Mouse (Mus musculus) kidney, adult 18-20 months (tissue): ENCODE results near the gene Dnajb12.
"Not testable (repeated sequence)": the region's sequence is repeated elsewhere in the genome, so short reads cannot be mapped to it uniquely, and the experiment has no call there.

Experiments
- DNase-seq: peaks from one replicate; pipeline ENCODE4 v3.0.0; 2021

Dnajb12 gene

DNA sequence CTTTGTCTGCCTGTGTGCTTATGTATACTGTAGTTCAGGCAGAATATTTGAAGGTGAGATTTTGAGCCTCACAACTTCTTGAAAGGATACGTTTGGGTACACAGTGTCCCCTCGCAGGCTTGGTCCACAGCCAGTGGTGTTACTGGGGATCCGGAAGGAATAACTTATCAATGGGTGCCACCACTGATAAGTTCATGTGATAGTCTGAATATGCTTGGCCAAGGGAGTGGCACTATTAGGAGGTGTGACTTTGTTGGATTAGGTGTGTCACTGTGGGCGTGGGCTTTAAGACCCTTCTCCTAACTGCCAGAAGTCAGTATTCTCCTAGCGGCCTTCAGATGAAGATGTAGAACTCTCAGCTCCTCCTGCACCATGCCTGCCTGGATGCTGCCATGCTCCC is 6.2 kb upstream of the Dnajb12 start:
- DNase-seq: no peak

DNA sequence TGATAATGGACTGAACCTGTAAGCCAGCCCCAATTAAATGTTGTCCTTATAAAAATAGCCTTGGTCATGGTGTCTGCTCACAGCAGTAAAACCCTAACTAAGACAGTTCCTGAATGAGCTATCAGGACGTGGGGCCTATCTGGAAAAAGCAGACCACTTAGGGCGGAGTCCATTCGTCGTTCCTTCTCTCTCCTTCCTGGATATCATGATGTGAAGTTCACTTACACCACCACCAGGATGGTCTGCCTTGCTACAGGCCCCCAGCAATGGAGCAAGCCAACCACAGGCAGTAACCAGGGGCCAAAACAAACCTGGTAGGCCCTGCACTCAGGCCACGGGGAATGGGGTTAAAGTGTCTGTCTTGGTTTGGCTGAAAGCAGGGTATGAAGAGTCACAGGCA is 5.7 kb upstream of the Dnajb12 start:
- no peak for DNase-seq

DNA sequence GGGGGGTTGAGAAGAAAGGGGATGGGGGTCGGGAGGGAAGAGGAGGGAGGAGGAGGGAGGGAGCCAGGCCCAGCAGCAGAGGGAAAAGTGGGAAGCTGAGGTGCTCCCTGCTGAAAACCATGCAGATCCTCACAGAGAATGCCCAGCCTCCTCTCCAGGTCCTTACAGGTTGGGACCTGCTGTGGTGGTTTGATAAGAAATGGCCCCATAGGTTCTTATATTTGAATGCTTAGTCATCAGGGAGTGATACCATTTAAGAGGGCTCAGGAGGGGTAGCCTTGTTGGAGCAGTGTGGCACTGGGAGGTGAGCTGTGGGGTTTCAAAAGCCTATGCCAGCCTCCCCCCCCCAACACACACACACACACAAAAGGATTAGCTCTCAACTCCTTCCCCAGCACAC is 4.0 kb upstream of the Dnajb12 start:
- no peak for DNase-seq

DNA sequence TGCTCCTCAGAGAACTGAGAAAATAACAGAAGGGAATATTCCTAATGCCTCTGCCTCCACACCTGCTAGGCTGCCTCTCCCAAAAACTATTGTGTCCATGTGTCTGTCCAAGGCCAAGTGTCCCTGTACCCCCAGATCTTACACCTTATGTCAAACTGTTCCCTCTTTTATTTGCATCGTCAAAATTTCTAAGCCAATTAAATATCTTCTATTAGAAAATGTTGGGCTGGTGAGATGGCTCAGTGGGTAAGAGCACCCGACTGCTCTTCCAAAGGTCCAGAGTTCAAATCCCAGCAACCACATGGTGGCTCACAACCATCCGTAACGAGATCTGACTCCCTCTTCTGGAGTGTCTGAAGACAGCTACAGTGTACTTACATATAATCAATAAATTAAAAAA is 2.7 kb upstream of the Dnajb12 start:
- not testable (repeated sequence) for DNase-seq

DNA sequence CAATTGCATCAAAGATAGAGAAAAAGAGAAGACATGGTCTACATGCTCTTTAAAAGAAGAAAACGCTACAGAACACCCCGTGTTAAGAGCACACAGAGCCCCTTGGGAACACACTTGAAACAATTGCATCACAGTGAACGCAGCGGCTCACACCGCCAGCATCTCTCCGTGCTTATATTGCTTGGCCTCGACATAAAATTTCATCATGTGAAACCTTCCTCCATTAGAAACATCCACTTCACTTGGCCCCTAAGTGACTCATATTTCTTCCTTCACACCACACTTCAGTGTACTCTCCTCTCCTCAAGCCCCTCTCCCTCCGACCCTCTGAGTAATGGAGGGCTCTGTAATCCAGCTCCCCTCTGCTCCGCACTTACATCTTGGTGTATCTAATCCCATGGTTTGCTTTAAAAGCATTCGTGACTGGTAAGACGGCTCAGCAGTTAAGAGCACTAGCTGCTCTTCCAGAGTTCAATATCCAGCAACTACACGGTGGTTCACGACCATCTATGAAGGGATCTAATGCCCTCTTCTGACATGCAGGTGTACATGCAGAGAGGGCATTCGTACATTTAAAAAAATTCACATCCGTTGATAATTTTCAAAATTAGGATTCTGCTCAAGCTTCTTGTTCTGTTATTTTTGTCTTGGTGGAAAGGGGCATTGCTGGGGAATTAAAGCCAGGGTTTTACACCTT is 1.8 kb upstream of the Dnajb12 start:
- DNase-seq: no peak

DNA sequence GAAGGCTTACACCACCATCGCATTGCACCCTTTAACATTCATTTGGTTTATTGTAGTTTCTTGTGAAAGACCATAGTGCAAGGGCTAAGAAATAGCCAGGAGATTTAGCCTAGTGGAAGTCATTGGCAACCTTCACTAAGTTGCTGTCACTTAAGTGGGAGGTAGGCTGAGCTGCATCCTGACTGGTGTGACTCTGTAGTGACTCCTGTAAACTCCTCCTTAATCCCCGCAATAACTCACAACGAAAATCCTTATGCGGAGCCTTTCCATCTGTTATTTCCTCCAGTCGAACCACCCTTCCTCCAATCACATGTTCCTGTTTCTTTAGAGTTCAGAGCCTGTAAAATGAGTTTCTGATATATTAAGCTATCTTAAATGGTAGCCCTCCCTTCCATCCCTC is 533 bp upstream of the Dnajb12 start:
- DNase-seq: no peak

DNA sequence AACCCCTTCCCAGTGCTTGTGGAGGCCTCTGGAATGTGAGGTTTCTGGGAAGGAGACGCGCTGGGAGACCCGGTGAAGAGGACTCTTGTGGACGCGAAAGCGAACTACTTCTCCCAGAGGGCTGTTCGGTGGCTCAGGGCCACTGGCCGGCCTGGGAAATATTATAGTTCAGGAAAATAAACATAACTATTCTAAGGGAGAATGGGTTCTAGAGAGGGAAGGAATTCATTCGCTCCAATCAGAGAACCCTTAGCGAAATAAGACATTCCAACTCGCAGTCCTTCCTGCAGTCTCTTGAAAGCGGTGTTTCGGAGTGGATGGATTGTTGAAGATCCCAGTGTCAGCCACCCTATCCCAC is 652 bp downstream of the Dnajb12 start:
- DNase-seq: no peak

DNA sequence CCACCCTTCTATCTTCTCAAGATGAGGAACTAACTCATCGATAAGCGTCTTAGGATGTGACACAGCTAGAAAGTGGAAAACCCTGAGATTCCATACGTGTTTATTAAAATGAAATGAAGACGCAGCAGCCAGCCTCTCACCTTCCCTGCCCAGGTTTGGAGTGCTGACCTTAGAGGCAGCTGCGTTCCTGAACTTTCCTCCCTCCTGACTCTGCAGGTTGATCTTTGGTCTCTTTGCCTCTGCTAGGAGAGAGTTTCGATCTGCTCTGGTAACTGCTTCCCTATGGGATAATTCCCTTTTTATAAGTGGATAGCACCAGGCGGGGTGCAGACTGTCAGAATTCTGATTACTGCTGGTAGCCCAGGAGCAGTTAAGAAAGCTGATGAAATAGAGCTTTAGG is 1.5 kb downstream of the Dnajb12 start:
- DNase-seq: peak; percentile 51

DNA sequence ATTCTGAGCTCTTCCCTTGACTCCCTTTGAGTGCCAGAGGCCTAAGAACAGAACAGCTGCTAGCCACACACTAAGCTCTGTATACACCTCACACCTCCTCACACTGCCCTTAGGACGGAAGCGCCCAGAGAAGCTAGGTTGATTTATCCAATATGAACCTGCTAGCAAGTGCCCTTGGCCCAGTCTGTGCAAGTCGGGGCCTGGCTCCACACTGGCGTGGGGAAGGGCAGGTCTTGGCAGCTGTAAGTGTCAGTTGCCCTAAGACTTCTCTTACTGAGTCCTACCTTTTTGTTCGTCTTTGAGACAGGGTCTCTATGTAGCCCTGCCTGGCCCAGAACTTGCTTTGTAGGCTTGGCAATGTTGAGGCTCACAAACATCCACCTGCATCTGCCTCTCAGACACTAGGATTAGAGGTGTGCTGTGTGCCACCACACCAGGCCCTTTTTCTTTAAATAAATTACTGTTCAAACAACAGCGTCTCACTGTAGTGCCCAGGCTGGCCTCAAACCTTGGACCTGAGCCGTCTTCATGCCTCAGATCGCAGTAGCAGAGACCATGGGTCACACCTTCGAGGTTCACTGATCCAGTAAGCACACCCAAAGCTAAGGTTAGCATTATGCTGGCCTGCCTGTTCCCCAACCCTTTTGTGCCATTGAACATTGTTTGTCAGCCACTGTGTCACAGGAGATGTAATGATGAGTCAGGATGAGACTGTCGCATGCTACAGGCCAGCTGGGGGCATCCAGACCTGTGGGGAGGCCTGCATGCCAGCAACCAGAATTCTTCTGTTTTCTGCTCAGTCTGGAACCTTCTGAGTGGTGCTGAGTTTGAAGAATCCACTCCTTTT is 5.2 kb downstream of the Dnajb12 start:
- DNase-seq: peak; percentile 52

DNA sequence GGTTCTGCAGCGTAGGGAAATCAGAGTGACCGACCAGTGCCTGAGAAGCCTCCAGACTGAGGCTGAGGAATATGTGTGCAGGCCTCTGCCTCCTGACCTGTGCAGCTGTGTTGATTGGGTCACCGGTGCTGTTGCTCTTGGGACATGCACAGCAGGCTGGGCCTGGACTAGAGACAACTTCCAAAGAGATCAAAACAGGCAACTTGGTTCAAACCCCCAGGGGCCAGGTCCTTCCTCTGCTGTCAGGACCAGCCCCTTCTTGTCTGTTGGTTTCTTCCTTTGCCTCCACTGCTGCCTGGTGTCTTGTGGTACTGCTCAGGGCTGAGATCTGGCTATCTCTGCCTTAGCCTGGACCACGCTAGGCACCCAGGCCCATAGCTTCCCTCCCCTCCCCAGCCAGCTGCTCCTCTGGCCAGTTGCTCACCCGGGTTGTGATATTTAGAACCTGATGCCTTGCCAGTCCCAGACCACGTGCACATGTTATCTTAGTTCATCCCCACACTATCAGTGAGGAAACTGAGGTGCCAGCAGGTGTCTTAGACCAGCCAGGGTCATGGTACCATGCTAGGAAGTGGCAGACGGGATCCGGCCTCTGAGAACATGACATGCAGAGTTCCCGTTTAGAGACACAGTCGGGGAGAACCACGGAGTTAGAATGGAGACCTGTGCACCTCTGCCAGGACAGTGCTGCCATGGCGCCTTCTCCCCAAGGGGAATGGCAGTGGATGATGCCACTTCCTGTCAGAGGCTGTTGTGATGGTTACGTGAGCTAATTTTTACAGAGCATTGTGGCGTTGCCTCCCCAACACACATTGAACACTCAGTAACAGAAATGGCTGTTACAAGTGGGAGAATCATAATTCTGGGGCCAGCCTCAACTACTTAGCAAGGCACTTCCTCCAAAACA is 6.1 kb downstream of the Dnajb12 start:
- no peak for DNase-seq

DNA sequence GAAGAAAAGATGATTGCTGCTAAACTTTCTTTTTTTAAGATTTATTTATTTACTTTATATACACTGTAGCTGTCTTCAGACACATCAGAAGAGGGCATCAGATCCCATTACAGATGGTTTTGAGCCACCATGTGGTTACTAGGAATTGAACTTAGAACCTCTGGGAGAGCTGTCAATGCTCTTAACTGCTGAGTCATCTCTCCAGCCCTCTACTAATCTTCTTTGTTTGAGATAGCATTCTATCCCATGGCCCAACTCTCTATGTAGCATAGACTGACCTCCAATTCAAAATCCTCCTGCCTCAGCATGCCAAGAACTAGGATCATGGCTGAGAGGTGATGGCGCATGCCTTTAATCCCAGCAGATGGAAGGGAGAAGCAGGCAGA is 6.7 kb downstream of the Dnajb12 start:
- no peak for DNase-seq

DNA sequence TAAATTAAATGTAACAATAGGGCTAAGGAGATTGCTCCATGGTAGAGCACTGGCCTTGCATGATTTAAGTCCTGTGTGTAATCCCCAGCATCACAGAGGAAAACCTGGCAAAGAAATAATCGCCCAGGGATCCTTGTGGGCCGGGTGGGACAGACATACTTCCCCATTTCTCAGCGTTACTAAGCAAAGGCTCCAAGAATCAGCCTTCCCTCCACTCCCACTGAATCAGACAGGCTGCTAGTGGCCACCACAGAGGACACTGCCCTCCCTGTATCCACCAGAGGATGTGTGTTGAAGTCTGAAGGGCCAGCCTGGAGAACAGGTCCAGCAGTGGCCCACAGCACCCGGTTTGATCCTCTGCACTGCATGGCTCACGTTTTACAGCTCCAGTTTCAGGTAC is 8.1 kb downstream of the Dnajb12 start:
- no peak for DNase-seq

DNA sequence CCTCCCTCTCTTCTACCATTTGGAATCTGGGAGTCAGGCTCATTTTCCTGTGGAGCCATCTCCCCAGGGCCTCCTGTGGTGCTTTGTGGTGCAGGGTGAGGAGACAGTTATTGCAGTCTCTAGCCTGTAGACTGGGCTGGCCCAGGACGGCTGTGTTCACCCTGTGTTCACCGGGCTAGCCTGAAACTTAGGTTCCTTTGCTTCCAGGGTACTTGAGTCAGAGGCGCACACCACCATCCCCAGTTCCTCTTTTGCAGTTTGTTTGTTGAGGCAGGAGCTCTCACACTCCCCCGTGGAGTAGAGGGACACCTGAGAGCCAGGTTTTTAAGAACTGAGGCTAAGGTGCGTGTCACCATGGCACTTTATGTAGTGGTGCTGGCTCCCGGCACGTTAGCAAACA is 10.0 kb downstream of the Dnajb12 start:
- DNase-seq: no peak

DNA sequence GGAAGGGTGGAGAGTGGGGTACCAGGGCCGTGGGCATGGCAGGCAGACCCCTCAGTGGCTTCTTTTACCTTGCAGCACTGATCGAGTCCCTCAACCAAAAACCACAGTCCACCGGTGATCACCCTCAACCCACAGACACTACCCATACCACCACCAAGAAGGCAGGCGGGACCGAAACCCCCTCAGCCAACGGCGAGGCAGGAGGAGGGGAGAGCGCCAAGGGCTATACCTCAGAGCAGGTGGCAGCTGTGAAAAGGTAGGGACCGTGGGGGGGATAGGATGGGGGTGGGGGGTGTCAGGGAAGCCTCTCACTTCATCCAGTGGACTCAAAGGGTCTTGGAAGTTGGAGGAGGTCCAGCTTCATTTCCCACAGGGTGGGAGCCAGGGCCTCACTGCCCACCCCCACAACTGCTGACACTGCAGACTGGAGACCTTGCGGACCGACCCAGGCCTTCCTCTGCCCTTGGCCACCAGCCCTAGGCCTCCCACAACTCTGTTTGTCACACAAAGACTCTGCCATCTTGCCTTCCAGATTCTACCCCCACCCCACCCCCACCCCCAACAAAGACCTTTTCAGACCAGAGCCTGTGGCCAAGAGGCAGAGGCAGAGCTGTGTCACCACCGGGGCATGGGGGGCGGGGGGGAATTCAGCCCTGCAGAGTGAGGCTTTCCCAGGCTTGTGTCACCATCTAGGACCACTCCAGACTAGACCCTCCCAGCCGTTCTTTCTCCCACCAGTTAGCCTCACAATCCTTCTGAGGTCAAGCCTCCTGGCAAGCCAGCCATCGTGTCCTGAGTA is 10.8 kb downstream of the Dnajb12 start:
- DNase-seq: no peak

DNA sequence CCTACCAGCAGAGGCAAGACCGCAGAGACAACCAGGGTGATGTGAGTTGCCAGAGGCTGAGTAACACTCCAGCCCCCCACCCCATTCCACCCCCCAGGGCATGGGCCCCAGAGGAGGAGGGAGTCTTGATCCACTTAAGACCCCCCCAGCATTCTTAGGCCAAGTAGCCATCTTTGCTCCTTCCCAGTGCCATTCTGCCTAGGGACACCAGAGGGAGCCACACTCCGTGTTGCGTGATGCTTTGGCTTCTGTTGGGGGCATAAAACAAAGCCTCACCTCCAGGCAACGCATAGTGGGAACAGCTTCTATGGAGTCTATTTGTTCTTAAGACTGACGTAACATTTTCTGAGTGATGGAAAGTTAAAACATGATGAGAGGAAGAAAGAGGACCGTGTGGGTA is 13.6 kb downstream of the Dnajb12 start:
- peak; percentile 71 for DNase-seq

DNA sequence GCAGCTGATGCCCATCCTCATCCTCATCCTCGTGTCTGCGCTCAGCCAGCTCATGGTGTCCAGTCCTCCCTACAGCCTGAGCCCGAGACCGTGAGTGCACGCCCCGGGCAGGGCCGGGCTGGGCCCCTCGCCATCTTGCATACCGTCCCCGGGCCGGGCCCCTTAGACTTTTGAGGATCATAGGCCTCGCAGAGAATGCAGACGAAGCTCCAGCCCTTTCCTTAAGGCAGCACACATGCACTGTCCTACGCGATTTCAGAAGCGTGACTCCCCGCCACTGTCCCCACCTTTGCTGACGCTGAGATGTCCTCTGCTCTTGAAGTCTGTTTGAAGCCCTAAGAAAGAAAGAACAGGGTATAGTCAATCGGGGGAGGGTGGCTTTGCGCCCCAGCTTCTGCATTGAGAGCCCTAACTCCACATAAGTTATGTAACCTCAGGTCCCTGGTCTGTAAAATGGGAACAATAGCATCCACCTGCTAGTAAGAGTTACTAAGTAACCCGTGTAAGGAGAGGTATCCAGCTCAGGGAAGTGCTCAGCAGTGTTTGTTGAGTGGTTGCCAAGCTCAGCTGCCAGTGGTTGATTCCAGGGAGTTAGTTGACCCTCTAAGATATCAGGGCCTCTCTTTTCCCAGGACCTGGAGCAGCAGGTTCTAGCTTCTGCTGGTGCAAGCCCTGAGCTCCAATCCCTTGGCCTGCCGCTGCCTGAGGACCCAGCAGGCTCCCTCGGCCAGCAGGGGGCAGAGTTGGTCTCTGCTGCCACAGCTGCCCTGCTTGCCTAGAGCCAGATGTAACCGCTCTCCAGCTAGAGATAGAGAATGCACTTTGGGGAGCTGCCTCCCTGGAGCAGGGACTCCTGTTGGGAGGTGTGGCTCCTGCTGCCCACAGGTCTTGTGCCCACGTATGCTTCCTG is 15.2 kb downstream of the Dnajb12 start:
- peak; percentile 89 for DNase-seq

DNA sequence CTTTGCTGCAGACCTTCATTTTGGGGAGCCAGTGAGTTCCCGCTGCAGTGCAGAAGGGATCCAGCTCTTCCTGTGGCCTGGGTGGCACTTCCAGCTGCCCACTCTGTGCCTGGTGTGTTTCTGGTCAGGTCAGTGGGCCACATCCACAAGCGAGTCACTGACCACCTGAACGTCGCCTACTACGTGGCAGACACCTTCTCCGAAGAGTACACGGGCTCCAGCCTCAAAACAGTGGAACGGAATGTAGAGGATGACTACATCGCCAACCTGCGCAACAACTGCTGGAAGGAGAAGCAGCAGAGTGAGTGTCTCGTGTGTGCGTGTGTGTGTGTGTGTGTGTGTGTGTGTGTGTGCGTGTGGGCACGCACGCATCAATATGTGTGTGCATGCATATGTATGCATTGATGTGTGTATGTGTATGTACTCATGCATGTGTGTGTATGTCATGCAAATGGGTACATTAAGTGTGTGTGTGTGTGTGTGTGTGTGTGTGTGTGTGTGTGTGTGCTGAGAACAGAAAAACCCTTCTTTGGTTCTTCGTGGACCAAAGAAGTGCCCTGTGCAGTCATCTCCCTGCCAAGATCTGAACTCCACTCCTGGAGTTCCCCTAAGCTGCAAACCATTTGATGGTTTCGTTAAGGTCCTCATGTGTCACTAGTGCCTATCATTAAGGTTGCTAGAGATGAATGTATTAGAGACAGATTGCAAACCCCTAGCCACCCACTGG is 16.3 kb downstream of the Dnajb12 start:
- no peak for DNase-seq

DNA sequence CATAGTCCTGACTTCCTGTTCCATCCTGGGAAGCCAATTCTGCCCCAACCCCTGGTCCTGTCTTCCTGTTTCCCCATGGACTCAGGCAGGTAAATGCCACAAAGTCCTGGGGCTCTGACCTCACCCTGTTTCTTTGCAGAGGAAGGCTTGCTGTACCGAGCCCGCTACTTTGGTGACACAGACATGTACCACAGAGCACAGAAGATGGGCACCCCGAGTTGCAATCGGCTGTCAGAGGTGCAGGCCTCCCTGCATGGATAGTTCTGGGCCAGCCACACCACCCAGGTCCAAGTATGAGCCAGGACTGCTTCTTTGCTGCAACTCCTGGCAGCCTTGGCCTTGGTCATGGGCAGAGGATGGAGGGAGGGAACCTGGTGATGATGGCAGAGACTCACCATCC is 16.9 kb downstream of the Dnajb12 start:
- DNase-seq: no peak

DNA sequence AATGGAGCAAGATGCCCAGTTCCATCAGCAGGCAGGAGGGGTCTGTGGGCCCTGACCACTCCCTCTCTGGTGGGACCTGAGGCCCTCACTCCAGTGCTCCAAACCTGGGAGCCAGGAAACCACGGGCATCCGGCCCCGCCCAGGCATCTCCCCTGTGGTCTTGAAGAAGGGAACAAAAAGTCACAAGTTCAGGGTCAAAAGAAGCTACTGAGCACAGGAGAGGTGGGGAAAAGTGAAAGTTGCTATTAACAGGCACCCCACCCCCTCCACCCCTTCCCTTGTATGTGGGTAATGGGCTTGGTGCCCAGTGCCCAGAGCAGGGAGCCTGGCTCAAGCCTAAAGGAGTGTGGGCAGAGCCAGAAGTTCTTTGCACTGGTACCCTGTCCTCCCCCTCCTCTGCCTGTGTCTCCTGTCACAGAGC is 17.6 kb downstream of the Dnajb12 start:
- DNase-seq: no peak

DNA sequence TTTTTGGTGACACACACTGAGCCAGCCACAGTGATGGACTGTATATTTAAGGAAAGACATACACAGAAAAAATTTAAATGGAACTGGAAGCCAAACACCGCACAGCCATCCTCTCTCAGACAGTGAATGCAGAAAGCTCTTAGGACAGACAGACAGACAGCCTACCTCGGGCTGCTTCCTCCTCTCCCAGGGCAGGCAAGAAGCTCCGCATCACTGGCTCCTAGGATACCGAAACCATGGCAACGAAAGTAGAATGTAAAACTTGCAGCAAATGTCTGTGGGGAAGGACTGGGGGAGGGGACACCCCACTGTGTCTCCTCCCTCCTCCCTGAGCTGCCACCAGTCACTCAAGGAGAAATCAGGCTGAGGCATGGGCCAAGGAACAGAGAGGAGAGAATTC is 18.2 kb downstream of the Dnajb12 start:
- no peak for DNase-seq
